Mouse (Mus musculus) CH12.LX (cell line): ENCODE measurements around the gene Suclg2.

ENCODE experiments used
- POLR2A ChIP-seq: IDR thresholded peaks from 2 replicates; pipeline ENCODE4 v1.6.1; 2011; ENCODE audit warnings: low read depth, mild to moderate bottlenecking, improper control_type of control experiment, low read length
- SMC3 ChIP-seq: IDR thresholded peaks from 2 replicates; pipeline ENCODE4 v1.6.1; 2011; ENCODE audit warnings: low read depth, low read length, improper control_type of control experiment

DNA sequence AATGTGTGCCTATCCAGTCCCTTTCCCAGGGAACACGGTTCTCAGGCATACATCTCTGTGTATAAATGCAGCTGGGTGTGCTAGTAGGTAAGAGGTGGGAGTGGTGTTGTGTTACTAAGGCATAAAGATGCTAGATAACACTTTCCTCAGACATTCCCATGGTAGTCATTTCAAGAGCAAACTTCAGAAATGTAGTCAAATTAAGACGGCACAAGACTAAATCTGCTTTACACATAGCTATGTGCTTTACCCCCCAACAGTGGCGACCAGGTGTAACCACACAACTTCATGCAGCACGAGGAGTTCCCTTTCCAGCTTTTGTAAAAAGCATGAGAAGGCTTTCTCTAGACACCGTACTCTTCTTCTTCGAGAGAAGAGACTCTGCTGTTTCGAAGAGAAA, 89.5 kb downstream of the Suclg2 start:
- TF ChIP-seq POLR2A (no peak), SMC3 (no peak)
